ENCODE assay signal across 12 mouse cellular contexts in genomic region chr1:38449816-38450478, GRCm38 (mm10).
DNase-seq lines count a peak whose midpoint lies in the region; ATAC-seq and TF ChIP-seq lines count a peak whose summit lies in the region.
"Had no signal": no experiment of that assay in that cellular context is flagged by ENCODE, and none has a peak within 500 bp of the region (broad histone marks: within the 10 kb centered on the region; RNA-seq: fewer than 3 reads in every experiment).

No protein-coding gene starts in this region.

- no peaks in the 10 kb centered on the region for H3K9me3 ChIP-seq in heart, embryonic 10.5 days
- H3K9me3 ChIP-seq in midbrain, embryonic 10.5 days (replicated peaks): no peaks in the 10 kb centered on the region
- H3K9me3 ChIP-seq in midbrain, embryonic 16.5 days (replicated peaks; ENCODE audit: control insufficient read depth, low read length, poor library complexity, severe bottlenecking): no peaks in the 10 kb centered on the region
- H3K9me3 ChIP-seq in forebrain, embryonic 15.5 days: no peaks in the 10 kb centered on the region
- no peaks in the 10 kb centered on the region for H3K9me3 ChIP-seq in midbrain, embryonic 15.5 days
- no peaks in the 10 kb centered on the region for H3K9me3 ChIP-seq in stomach, postnatal 0 days (ENCODE audit: control insufficient read depth, low read length)

- no peak overlapping the region for H3K4me3 ChIP-seq in heart, embryonic 10.5 days
- H3K4me3 ChIP-seq in midbrain, embryonic 10.5 days: no peak overlapping the region
- H3K4me3 ChIP-seq in midbrain, embryonic 16.5 days (ENCODE audit: low read depth, low read length): no peak overlapping the region
- no peak overlapping the region for H3K4me3 ChIP-seq in forebrain, embryonic 15.5 days
- no peak overlapping the region for H3K4me3 ChIP-seq in midbrain, embryonic 15.5 days
- H3K4me3 ChIP-seq in stomach, postnatal 0 days (ENCODE audit: low read depth, low read length): no peak overlapping the region
- H3K4me3 ChIP-seq: myocyte had no signal

- peak overlapping the region; percentile 75 for H3K27ac ChIP-seq in heart, embryonic 10.5 days
- 0 out of 2 replicates have a peak overlapping the region, but pooled peaks have one; percentile 33 for H3K27ac ChIP-seq in midbrain, embryonic 10.5 days (replicated peaks)
- no peak overlapping the region for H3K27ac ChIP-seq in midbrain, embryonic 16.5 days (ENCODE audit: low read length)
- H3K27ac ChIP-seq in forebrain, embryonic 15.5 days (replicated peaks): peak overlapping the region; percentile 77
- H3K27ac ChIP-seq in midbrain, embryonic 15.5 days: peak overlapping the region; percentile 35; the same call in 1 of the 2 replicates
- no peak overlapping the region for H3K27ac ChIP-seq in stomach, postnatal 0 days (replicated peaks)
- H3K27ac ChIP-seq: kidney, postnatal 0 days; liver, embryonic 14.5 days had no signal

- peaks cover 60% of the 10 kb centered on the region for H3K4me1 ChIP-seq in heart, embryonic 10.5 days
- H3K4me1 ChIP-seq in midbrain, embryonic 10.5 days: peaks cover 35% of the 10 kb centered on the region
- peaks cover 17% of the 10 kb centered on the region for H3K4me1 ChIP-seq in midbrain, embryonic 16.5 days (ENCODE audit: control insufficient read depth, insufficient read depth, low read length)
- peaks cover 35% of the 10 kb centered on the region for H3K4me1 ChIP-seq in forebrain, embryonic 15.5 days
- H3K4me1 ChIP-seq in midbrain, embryonic 15.5 days: peaks cover 23% of the 10 kb centered on the region
- H3K4me1 ChIP-seq in stomach, postnatal 0 days (replicated peaks; ENCODE audit: control insufficient read depth, insufficient read depth): no peaks in the 10 kb centered on the region

- no peak overlapping the region for H3K4me2 ChIP-seq in midbrain, embryonic 16.5 days (ENCODE audit: low read length)
- no peak overlapping the region for H3K4me2 ChIP-seq in forebrain, embryonic 15.5 days (replicated peaks)
- no peak overlapping the region for H3K4me2 ChIP-seq in midbrain, embryonic 15.5 days
- H3K4me2 ChIP-seq in stomach, postnatal 0 days (replicated peaks; ENCODE audit: low read depth): no peak overlapping the region

- DNase-seq in heart, embryonic 10.5 days (ENCODE audit: low spot score): no peak
- no peak for DNase-seq in heart, adult 8-10 months (ENCODE audit: low spot score)
- DNase-seq in midbrain, embryonic 10.5 days (ENCODE audit: low spot score): no peak
- no peak for DNase-seq in spleen, adult 12 weeks (ENCODE audit: low spot score)
- no peak for DNase-seq in stomach, postnatal 0 days (ENCODE audit: low spot score)
- DNase-seq: B cell, adult 2 months had no signal

- TF ChIP-seq EP300 in stomach, postnatal 0 days (optimal IDR thresholded peaks at IDR 0.05): no peak

- no peaks in the 10 kb centered on the region for H3K36me3 ChIP-seq in heart, embryonic 10.5 days
- H3K36me3 ChIP-seq in midbrain, embryonic 10.5 days: no peaks in the 10 kb centered on the region
- H3K36me3 ChIP-seq in midbrain, embryonic 16.5 days (ENCODE audit: control insufficient read depth, insufficient read depth, low read length): no peaks in the 10 kb centered on the region
- H3K36me3 ChIP-seq in forebrain, embryonic 15.5 days: no peaks in the 10 kb centered on the region
- H3K36me3 ChIP-seq in midbrain, embryonic 15.5 days (replicated peaks): no peaks in the 10 kb centered on the region
- no peaks in the 10 kb centered on the region for H3K36me3 ChIP-seq in stomach, postnatal 0 days (ENCODE audit: control insufficient read depth, insufficient read depth, low read length)

- WGBS in heart, embryonic 10.5 days: 41% methylated on average over 7 of the region's 7 CpGs
- 76% methylated on average over 7 of the region's 7 CpGs for WGBS in midbrain, embryonic 10.5 days
- WGBS in midbrain, embryonic 16.5 days: 66% methylated on average over 7 of the region's 7 CpGs
- WGBS in forebrain, embryonic 15.5 days: 58% methylated on average over 7 of the region's 7 CpGs
- 68% methylated on average over 7 of the region's 7 CpGs for WGBS in midbrain, embryonic 15.5 days
- WGBS in stomach, postnatal 0 days: 62% methylated on average over 7 of the region's 7 CpGs

- ATAC-seq in midbrain, embryonic 16.5 days: no peak
- no peak for ATAC-seq in forebrain, embryonic 15.5 days (replicated peaks)
- ATAC-seq in midbrain, embryonic 15.5 days (replicated peaks): no peak
- ATAC-seq in stomach, postnatal 0 days (ENCODE audit: low FRiP score, low TSS enrichment): no peak

- H3K27me3 ChIP-seq in heart, embryonic 10.5 days (ENCODE audit: insufficient read depth, poor library complexity, severe bottlenecking): no peaks in the 10 kb centered on the region
- H3K27me3 ChIP-seq in midbrain, embryonic 10.5 days (ENCODE audit: low read depth, poor library complexity, severe bottlenecking): no peaks in the 10 kb centered on the region
- H3K27me3 ChIP-seq in midbrain, embryonic 16.5 days (ENCODE audit: control insufficient read depth, insufficient read depth, low read depth, low read length): no peaks in the 10 kb centered on the region
- no peaks in the 10 kb centered on the region for H3K27me3 ChIP-seq in forebrain, embryonic 15.5 days
- no peaks in the 10 kb centered on the region for H3K27me3 ChIP-seq in midbrain, embryonic 15.5 days (replicated peaks)
- H3K27me3 ChIP-seq in stomach, postnatal 0 days (ENCODE audit: control insufficient read depth, insufficient read depth, low read length): no peaks in the 10 kb centered on the region

- no peak for TF ChIP-seq CTCF in stomach, postnatal 0 days (IDR thresholded peaks at IDR 0.05; ENCODE audit: low read depth)

- H3K9ac ChIP-seq in midbrain, embryonic 16.5 days (ENCODE audit: low read depth, low read length): no peak overlapping the region
- H3K9ac ChIP-seq in forebrain, embryonic 15.5 days (replicated peaks): no peak overlapping the region
- no peak overlapping the region for H3K9ac ChIP-seq in midbrain, embryonic 15.5 days
- no peak overlapping the region for H3K9ac ChIP-seq in stomach, postnatal 0 days (ENCODE audit: low read length)
- H3K9ac ChIP-seq: liver, embryonic 14.5 days had no signal

Comparison
In these comparisons a context has a peak if more than half of its experiments do, and no peak if none do; other contexts are left out.
1. H3K27ac ChIP-seq: peak in heart, embryonic 10.5 days (single experiment), midbrain, embryonic 10.5 days (single experiment), forebrain, embryonic 15.5 days (single experiment) and midbrain, embryonic 15.5 days (single experiment); none in midbrain, embryonic 16.5 days (single experiment) and stomach, postnatal 0 days (single experiment).